Mouse (Mus musculus): ENCODE results near the gene Grk4. TPM values are rescaled to one million over a fixed set of nuclear protein-coding genes. Genes with fewer than 3 reads are reported as not detected.

Gene Grk4
- 8.3 TPM for polyA plus RNA-seq (2017; shearing (Covaris generic))

GRCm38 (mm10) chr5:34659686-34660590 is at the start of gene Grk4, which contains the start of gene Nop14:
Gene Grk4, plus strand, starts transcription at chr5:34660379.
Gene Nop14, minus strand, starts transcription at chr5:34660148.

GRCm38 (mm10) chr5:34636481-34637287 is 23.5 kb upstream of the Grk4 start, which contains the start of gene Mfsd10:
Gene Mfsd10, minus strand, starts transcription at chr5:34637212.

GRCm38 (mm10) chr5:34761509-34761908 is 101.3 kb downstream of the Grk4 start, which contains the start of gene Htt:
Gene Htt, plus strand, starts transcription at chr5:34761740.

Other genes with a start within 250 kb of the Grk4 start
- gene Tnip2, start 146.4 kb upstream of the Grk4 start, polyA plus RNA-seq (2017; shearing (Covaris generic)), result 31.8 TPM
- 17.6 TPM for gene Sh3bp2, start 134.5 kb upstream of the Grk4 start, polyA plus RNA-seq (2017; shearing (Covaris generic))
- 202 TPM for gene Add1, start 86.7 kb upstream of the Grk4 start, polyA plus RNA-seq (2017; shearing (Covaris generic))
- gene Mfsd10, start 23.2 kb upstream of the Grk4 start, polyA plus RNA-seq (2017; shearing (Covaris generic)), result 99.8 TPM
- 38.3 TPM for gene Nop14, start 231 bp upstream of the Grk4 start, polyA plus RNA-seq (2017; shearing (Covaris generic))
- 8.4 TPM for gene Htt, start 101.4 kb downstream of the Grk4 start, polyA plus RNA-seq (2017; shearing (Covaris generic))
- 1.0 TPM for gene Msantd1, start 247.6 kb downstream of the Grk4 start, polyA plus RNA-seq (2017; shearing (Covaris generic))